Mouse (Mus musculus) CD4-positive, CD25-positive, alpha-beta regulatory T cell, adult 2 months (primary cell): Measurements from ENCODE around the gene Gm18596.
"Not testable (repeated sequence)": the region's sequence is repeated elsewhere in the genome, so short reads cannot be mapped to it uniquely, and the experiment has no call there.

Experiments
- DNase-seq: peaks from one replicate; pipeline ENCODE4 v3.0.0-alpha.2; 2012; ENCODE audit warnings: low read depth, low spot score

Gene Gm18596

DNA sequence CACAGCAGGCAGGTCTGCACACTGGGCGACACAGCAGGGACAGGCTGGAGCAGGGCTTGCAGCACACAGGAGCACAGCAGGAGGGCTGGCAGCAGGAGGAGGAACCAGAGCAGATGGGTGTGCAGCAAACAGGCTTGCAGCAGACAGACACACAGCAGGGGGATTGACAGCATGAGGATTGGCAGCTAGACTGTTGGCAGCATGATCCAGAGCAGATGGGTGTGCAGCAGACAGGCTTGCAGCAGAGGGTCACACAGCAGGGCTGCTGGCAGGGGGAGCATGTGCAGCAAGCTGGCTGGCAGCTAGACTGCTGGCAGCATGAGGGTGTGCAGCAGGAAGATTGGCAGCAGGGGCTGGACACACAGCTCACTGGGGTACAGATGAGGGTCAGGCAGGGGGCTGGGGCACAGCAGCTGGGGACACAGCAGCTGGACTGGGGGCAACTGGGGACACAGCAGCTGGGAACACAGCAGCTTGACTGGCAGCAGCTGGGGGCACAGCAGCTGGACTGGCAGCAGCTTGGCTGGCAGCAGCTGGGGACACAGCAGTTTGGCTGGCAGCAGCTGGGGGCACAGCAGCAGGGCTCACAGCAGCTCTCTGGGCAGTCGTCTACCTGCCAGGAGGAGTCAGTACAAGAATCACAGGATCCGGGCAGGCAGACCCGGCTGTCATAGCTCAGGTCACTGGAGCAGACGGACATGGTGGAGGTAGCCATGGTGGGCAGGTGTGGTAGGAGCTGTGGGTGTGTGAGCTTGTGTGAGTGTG, at the start of gene Gm18596:
Gm18596 (minus strand) TSS at position 715 of the 765 bp plus-strand sequence.
- DNase-seq = not testable (repeated sequence)

DNA sequence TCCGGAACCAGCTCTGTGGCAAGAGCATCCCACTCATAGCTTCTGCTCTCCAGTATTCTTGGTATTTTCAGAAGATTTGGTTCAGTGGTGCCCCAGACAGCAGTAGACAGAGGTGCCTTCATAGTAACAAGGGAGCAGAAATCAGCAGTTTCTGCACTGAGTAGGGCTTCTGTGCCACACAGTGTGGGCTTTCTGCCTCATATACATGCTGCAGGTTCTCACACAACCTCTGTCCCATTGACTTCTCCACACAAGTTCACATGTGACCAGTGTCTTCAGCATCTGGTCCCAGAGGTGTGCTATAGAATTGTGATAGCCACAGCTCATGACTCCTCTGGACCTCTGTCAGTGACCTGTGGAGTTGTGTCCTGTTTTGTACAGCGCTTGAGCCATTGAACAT, 46.2 kb upstream of the Gm18596 start:
- no peak for DNase-seq

DNA sequence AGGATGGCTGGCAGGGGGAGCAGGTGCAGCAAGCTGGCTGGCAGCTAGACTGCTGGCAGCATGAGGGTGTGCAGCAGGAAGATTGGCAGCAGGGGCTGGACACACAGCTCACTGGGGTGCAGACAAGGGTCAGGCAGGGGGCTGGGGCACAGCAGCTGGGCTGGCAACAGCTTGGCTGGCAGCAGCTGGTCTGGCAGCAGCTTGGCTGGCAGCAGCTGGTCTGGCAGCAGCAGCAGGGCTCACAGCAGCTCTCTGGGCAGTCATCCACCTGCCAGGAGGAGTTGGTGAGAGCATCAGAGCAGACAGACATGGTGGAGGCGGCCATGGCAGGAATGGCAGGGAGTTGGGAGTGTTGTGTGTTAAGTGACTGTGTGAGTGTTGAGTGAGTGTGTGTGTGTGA, 45.4 kb upstream of the Gm18596 start, which contains the start of gene Gm7137:
Gm7137 (minus strand) TSS at position 325 of the 400 bp plus-strand sequence.
- not testable (repeated sequence) for DNase-seq

DNA sequence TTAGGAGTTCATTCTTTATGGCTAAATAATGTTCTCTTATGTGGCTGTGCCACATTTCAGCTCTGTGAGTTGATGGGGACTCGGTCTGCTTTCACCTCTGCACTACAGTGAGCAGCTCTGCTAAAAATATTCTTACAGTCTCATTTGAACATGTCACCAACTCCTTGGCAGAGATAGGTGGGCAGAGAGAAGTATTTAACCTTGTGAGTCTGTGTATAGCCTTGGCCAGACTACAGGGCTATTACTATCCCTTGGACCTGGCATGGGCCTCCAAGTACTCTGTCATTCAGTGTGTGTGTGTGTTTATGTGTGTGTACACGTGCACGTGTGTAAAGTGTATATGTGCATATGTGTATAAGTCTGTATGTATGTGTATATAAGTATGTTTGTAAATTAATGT, 41.0 kb upstream of the Gm18596 start:
- DNase-seq = not testable (repeated sequence)

DNA sequence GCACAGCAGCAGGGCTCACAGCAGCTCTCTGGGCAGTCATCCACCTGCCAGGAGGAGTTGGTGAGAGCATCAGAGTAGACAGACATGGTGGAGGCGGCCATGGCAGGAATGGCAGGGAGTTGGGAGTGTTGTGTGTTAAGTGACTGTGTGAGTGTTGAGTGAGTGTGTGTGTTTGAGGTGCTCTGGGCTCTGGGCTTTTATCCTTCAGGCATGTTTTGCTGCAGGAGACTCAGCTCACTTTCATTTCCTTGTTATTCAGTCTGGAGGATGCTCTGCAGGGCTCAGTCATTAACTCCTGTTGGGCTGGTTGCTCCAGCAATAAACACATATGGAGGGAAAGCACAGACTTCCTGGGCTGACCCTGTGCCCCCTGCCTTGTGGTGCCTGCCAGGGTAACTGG, 40.0 kb upstream of the Gm18596 start, which contains the start of gene Gm3250:
Gm3250 (minus strand) TSS at position 101 of the 400 bp plus-strand sequence.
- not testable (repeated sequence) for DNase-seq

DNA sequence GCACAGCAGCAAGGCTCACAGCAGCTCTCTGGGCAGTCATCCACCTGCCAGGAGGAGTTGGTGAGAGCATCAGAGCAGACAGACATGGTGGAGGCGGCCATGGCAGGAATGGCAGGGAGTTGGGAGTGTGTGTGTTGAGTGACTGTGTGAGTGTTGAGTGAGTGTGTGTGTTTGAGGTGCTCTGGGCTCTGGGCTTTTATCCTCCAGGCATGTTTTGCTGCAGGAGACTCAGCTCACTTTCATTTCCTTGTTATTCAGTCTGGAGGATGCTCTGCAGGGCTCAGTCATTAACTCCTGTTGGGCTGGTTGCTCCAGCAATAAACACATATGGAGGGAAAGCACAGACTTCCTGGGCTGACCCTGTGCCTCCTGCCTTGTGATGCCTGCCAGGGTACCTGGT, 34.4 kb upstream of the Gm18596 start, which contains the start of gene Gm7138:
Gm7138 (minus strand) TSS at position 101 of the 400 bp plus-strand sequence.
- DNase-seq = not testable (repeated sequence)

DNA sequence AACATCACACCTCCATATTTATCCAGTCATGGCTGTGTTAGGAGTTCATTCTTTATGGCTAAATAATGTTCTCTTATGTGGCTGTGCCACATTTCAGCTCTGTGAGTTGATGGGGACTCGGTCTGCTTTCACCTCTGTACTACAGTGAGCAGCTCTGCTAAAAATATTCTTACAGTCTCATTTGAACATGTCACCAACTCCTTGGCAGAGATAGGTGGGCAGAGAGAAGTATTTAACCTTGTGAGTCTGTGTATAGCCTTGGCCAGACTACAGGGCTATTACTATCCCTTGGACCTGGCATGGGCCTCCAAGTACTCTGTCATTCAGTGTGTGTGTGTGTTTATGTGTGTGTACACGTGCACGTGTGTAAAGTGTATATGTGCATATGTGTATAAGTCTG, 29.7 kb upstream of the Gm18596 start:
- DNase-seq = not testable (repeated sequence)

DNA sequence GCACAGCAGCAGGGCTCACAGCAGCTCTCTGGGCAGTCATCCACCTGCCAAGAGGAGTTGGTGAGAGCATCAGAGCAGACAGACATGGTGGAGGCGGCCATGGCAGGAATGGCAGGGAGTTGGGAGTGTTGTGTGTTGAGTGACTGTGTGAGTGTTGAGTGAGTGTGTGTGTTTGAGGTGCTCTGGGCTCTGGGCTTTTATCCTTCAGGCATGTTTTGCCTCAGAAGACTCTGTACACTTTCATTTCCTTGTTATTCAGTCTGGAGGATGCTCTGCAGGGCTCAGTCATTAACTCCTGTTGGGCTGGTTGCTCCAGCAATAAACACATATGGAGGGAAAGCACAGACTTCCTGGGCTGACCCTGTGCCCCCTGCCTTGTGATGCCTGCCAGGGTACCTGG, 28.8 kb upstream of the Gm18596 start, which contains the start of gene Gm3238:
Gm3238 (minus strand) TSS at position 101 of the 400 bp plus-strand sequence.
- not testable (repeated sequence) for DNase-seq

DNA sequence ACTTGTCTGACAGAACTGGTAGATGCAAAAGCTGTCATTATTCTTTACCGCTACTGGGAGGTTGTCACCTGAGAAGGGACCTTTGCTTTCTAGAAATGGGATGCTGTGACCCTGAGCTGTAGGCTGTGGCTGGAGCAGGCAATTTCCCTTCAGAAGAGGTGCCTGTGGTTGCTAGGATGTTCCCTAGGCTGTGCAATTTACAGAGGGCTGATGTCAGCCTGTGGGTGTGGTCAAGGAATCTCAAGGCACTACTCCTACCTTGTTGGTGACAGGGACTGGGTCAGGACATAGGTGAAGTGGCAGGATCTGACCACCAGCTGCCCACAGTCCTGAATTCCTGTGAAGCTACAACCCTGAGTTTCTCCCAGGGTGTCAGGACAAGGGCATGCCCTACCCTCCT, 27.3 kb upstream of the Gm18596 start:
- DNase-seq = no peak

DNA sequence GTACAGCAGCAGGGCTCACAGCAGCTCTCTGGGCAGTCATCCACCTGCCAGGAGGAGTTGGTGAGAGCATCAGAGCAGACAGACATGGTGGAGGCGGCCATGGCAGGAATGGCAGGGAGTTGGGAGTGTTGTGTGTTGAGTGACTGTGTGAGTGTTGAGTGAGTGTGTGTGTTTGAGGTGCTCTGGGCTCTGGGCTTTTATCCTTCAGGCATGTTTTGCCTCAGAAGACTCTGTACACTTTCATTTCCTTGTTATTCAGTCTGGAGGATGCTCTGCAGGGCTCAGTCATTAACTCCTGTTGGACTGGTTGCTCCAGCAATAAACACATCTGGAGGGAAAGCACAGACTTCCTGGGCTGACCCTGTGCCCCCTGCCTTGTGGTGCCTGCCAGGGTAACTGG, 17.1 kb upstream of the Gm18596 start, which contains the start of gene Gm3233:
Gm3233 (minus strand) TSS at position 101 of the 400 bp plus-strand sequence.
- not testable (repeated sequence) for DNase-seq

DNA sequence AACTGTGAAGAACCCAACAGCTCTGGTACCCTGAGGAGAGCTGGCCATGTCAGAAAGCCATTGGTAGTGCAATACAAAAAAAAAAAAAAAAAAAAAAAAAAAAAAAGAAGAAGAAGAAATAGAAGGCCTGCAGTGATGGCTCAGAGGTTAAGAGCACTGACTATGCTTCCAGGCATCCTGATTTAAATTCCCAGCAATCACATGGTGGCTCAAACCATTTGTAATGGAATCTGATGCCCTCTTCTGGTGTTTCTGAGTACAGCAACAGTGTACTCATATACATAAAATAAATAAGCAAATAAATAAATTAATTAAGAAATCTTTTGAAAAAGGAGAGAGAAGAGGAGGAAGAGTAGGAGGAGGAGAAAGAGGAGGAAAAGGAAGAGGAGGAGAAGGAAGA, 11.0 kb upstream of the Gm18596 start:
- peak; percentile 6 for DNase-seq

DNA sequence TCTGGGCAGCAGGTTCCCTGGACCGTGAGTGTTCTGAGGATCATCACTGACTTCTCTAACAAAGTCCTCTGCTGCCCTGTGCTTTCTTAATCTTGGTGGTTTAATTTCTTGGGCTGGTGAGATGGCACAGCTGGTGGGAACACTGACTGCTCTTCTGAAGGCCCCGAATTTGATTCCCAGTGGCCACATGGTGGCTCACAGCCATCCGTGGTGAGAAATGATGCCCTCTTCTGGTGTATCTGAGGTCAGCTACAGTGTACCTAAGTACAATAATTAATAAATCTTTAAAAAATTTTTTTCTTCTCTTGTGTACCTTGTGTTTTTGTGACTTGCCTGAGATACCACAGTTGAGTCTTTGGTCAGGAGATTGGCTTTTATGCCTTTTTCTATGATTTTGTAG, 9.9 kb upstream of the Gm18596 start:
- peak; percentile 7 for DNase-seq

DNA sequence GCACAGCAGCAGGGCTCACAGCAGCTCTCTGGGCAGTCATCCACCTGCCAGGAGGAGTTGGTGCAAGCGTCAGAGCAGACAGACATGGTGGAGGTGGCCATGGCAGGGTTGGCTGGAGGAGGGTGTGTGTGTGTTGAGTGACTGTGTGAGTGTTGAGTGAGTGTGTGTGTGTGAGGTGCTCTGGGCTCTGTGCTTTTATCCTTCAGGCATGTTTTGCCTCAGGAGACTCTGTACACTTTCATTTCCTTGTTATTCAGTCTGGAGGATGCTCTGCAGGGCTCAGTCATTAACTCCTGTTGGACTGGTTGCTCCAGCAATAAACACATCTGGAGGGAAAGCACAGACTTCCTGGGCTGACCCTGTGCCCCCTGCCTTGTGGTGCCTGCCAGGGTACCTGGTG, 8.8 kb upstream of the Gm18596 start, which contains the start of gene Gm9736:
Gm9736 (minus strand) TSS at position 101 of the 400 bp plus-strand sequence.
- DNase-seq = not testable (repeated sequence)

DNA sequence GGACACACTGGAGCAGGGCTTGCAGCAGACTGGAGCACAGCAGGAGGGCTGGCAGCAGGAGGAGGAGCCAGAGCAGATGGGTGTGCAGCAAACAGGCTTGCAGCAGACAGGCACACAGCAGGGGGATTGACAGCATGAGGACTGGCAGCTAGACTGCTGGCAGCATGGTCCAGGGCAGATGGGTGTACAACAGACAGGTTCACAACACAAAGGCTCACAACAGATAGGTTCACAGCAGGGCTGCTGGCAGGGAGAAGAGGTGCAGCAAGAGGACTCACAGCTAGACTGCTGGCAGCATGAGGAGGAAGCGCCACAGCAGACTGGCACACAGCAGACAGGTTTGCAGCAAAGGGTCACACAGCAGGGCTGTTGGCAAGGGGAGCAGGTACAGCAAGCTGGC, 8.2 kb upstream of the Gm18596 start:
- DNase-seq = not testable (repeated sequence)

DNA sequence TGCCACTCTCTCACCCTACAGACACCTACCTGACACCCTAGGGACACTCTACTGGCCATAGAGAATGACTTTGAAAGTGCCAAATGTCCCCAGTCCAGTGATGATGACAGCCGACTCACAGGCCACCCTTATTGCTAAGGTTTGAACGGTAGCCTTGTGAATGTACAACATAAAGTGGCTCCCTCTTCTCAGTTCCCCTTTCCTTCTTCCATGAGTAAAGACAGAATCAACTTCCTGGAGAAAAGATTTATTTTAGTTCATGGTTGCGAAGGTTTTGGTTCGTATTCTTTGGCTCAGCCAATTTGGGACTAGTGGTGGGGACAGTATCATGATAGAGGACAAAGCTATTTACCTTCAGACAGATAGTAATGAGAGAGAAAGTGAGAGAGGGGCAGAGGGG, 3.5 kb downstream of the Gm18596 start:
- no peak for DNase-seq

DNA sequence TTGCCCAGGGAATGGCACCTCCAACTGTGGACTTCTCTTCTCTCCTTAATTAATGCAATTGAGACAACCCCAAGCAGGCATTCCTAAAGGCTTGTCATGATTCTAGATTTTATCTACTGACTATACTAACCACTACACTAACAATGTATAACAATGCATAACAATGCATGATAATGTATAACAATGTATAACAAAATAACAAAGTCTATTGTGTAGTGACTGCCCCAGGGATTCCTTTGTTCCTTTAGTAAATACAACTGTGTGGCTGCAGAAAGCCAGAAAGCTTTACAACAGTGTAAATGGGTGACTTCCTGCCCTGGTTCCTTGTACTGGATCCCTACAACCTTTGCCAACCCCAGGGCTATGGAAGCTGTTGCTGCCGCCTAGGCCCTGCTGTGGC, 6.5 kb downstream of the Gm18596 start:
- DNase-seq = no peak

DNA sequence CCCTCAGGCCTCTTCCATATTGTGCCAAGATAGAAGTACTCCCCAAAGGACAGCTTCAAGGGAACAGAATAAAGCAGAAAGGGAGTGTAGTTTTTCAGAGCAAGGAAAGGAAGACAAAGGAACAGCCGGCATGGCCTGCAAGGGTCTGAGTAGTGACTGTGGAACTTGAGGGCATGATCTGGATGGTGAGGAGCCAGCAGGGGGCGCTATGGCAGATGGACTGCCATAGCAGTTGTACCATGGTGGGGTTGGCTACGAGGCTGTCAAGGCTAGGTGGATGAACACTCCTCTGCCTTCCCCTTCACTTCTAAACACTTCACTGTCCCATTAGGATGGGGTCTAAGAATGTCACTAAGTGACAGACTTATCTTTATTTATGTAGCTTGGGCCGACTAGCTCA, 13.2 kb downstream of the Gm18596 start:
- peak; percentile 35 for DNase-seq

DNA sequence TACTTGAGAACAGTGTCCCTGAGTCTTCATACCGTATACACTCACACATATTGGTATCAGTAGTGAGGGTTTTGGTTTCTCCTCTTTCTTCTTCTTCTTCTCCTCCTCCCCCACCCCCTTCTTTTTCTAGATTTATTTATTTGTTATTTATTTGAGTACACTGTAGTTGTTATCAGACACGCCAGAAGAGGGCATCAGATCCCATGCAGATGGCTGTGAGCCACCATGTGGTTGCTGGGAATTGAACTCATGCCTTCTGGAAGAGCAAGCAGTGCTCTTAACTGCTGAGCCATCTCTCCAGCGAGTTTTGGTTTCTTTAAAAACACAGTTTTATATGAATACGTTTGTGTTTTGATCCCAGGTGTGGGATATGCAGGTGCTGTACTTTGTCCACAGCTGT, 14.2 kb downstream of the Gm18596 start:
- DNase-seq = no peak

DNA sequence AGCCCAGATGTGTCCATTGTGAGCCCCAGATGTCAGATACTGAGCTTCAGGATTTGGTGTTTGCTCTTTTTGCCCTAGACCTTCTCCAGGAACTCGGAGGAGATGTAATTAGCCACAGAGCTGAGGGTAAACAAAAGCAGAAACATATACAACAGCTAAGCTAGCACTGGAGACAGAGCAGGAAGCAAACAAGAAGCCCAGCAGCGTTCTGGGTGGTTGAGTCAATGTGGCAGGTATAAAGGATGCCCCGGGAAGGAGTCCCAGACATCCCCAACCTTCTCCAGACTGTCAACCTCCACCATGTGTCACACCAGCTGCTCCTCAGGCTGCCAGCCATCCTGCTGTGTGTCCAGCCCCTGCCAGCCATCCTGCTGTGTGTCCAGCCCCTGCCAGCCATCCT, 16.3 kb downstream of the Gm18596 start, which contains the start of gene Gm10100:
Gm10100 (plus strand) TSS at position 301 of the 400 bp plus-strand sequence.
- DNase-seq = no peak

DNA sequence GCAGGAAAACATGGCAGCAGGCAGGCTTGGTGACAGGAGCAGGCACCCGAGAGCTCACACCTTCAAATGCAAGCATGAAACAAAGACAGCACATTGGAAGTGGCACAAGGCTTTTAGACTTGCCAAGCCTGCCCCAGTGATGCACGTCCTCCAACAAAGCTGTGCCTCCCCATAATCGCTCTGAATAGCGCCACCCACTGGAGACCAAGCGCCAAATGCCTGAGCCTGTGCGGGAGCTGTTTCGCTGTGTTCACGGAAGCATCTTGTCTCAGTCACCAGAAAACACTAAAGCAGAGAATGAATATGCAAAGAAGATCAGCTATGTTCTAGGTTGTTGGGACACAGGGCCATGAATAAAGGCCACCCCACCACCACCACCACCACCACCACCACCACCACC, 17.6 kb downstream of the Gm18596 start:
- peak; percentile 3 for DNase-seq

DNA sequence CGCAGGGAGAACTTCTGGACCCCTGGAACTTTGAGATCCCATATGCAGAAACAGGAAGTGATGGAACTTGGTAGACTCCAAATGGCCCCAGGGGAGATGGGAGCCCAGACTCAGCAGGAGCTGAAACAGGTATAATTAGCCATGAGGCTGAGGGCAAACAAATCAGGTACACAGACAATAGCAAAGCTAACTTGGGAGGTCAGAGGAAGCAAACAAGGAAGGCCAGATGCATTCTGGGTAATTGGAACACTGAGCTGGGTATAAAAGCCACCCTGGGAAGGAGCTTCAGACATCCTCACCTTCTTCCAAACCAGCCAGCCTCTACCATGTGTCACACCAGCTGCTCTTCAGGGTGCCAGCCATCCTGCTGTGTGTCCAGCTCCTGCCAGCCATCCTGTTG, 22.1 kb downstream of the Gm18596 start, which contains the start of gene Krtap12-1:
Krtap12-1 (plus strand) TSS at position 301 of the 400 bp plus-strand sequence.
- DNase-seq = not testable (repeated sequence)

DNA sequence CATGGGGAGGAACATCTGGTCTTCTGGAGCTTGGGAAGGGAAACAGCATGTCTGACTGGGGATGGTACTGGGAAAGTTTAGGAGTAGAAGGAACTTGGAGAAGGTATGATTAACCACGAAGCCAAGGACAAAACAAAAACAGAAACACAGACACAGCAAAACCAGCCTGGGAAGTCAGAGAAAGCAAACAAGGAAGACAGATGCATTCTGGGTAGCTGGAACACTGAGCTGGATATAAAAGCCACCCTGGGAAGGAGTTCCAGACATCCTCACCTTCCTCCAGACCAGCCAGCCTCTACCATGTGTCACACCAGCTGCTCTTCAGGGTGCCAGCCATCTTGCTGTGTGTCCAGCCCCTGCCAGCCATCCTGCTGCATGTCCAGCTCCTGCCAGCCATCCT, 26.9 kb downstream of the Gm18596 start, which contains the start of gene Gm10142:
Gm10142 (plus strand) TSS at position 301 of the 400 bp plus-strand sequence.
- no peak for DNase-seq

DNA sequence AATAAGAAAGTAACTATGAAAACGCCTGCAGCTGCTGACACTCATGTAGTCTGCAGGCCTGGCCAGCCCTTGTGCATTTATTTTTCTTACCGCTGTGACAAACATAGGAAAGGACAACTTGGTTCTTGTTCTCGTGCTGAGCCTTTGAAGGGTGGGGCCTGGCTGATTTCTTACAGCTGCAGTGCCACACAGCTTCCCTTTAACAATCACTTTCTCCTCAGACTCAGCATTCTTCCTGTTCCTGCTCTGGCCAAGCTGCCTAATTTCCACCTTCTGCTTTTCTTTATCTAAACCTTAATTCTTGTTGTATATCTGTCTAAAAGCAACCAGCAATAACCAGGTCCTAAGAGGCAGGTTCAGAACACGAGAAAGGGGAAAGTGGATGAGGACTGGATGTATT, 28.7 kb downstream of the Gm18596 start:
- DNase-seq = no peak
